Mouse (Mus musculus) heart, embryonic 13.5 days (tissue): ENCODE results near the gene Clstn1. TPM values are rescaled to one million over a fixed set of nuclear protein-coding genes. Genes with fewer than 3 reads are reported as not detected.

Experiments
- microRNA-seq: library from miRNA; unstranded; fragments of <30 nt; microRNA quantifications from one replicate; pipeline ENCODE4, GENCODE M21; 2016
- polyA plus RNA-seq: library from polyadenylated mRNA; unstranded; fragments of >200 nt; fragmentation: Nextera tagmentation; extraction: Ambion mirVana; gene quantifications from 2 replicates; pipeline ENCODE4 v1.2.1, GENCODE M21; 2015

Clstn1 gene
- polyA plus RNA-seq, 1 experiment from 2014 or later = 9.2 TPM

Small RNA genes lying within 50 kb of the gene (microRNA-seq; reads per million reads assigned to microRNA genes)
- gene Mir5616 = not detected
- not detected for gene Mir7023

Other genes with a start within 250 kb of the Clstn1 start
- gene Ube4b, start 159.7 kb upstream of the Clstn1 start, polyA plus RNA-seq = 29.9 and 32.3 TPM in 2 replicates
- 3.6 and 3.9 TPM in 2 replicates for gene Rbp7, start 131.5 kb upstream of the Clstn1 start, polyA plus RNA-seq
- gene Tmem274, start 109.1 kb upstream of the Clstn1 start, polyA plus RNA-seq = 0.51 TPM in 1 of 2 replicates, not detected in the other
- gene Nmnat1, start 101.3 kb upstream of the Clstn1 start, polyA plus RNA-seq = 11.1 and 11.9 TPM in 2 replicates
- 28.5 and 34.6 TPM in 2 replicates for gene Lzic, start 101.2 kb upstream of the Clstn1 start, polyA plus RNA-seq
- gene Ctnnbip1, start 68.2 kb upstream of the Clstn1 start, polyA plus RNA-seq = 33.4 and 36.2 TPM in 2 replicates
- gene Pik3cd, start 116.1 kb downstream of the Clstn1 start, polyA plus RNA-seq = 3.0 and 3.1 TPM in 2 replicates
- gene Tmem201, start 151.6 kb downstream of the Clstn1 start, polyA plus RNA-seq = 41.4 and 42.1 TPM in 2 replicates
- gene Slc25a33, start 187.8 kb downstream of the Clstn1 start, polyA plus RNA-seq = 5.9 and 7.4 TPM in 2 replicates